Mouse (Mus musculus): ENCODE results near the gene Gm21797. TPM values are rescaled to one million over a fixed set of nuclear protein-coding genes. Genes with fewer than 3 reads are reported as not detected.
"Not testable (repeated sequence)": the region's sequence is repeated elsewhere in the genome, so short reads cannot be mapped to it uniquely, and the experiment has no call there.

Gene Gm21797
- total RNA-seq (2021) = not detected
- long read RNA-seq, experiment 1 = 0 reads
- long read RNA-seq, experiment 2 = 0 reads

- not testable (repeated sequence) for DNase-seq
These were observed at the start of gene Gm21797 for GRCm38 (mm10) chrY:40775665-40776064. TSS of gene Gm21797 (minus strand) at chrY:40775765.

GRCm38 (mm10) chrY:40804614-40805013, 29.0 kb upstream of the Gm21797 start, which contains the start of gene Gm20795:
TSS of gene Gm20795 (plus strand) at chrY:40804914.
- DNase-seq = not testable (repeated sequence)

Other genes with a start within 250 kb of the Gm21797 start
- gene Gm21852, start 123.8 kb downstream of the Gm21797 start, total RNA-seq (2021) = not detected
- not detected for gene Gm20795, start 29.1 kb upstream of the Gm21797 start, total RNA-seq (2021)

Data from heart, adult 18-20 months (tissue).